Mouse (Mus musculus): ENCODE results near the gene Slc35f1. TPM values are rescaled to one million over a fixed set of nuclear protein-coding genes. Genes with fewer than 3 reads are reported as not detected.
A peak's percentile ranks its signal among the peaks of the same experiment; 100 is the strongest.

Slc35f1 gene
- polyA plus RNA-seq (2015; fragmentation: Nextera tagmentation; extraction: Ambion mirVana), result 3.2 and 4.1 TPM in 2 replicates

DNA sequence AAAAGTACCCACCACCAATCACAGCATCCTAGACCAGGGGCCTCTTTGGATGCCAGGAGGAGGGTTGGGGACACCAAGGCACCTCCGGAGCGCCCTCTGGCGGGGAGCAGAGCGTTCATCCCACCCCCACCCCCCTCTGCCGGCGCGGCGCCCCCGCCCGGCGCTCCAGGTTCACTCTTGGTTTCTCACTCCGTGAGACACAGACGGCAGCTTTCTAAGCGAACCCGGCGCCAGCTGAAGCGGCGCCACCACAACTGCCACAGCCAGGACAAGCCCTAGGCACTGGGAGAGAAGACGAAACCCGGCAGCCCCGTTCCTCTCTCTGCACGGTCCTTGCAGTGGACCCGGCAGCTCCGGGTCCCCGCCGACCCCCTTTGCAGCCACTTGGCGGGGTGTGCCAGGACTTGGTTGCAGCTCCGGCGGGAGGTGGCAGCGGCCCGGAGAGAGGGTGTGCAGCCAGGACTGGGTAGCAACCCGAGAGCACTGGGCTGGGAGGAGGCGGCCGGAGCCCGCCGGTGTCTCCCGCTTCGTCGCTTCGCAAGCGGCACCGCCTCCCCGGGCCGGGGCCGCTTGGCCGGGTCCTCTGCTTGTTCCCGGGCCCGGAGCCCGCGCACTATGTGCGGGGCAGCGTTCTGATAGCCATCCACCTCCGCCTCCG is at the start of gene Slc35f1:
TSS of gene Slc35f1 (plus strand) at position 200 of the 658 bp plus-strand sequence.
- peak within 1 kb of the TSS; percentile 90 for H3K4me2 ChIP-seq
- no peaks in the 10 kb centered on the region for H3K36me3 ChIP-seq
- peak; percentile 93 for ATAC-seq (replicated peaks; ENCODE audit: low FRiP score)
- peak within 1 kb of the TSS; percentile 46 for H3K9ac ChIP-seq
- H3K27me3 ChIP-seq, result peaks cover 15% of the 10 kb centered on the region
- H3K4me1 ChIP-seq, result peaks cover 11% of the 10 kb centered on the region
- H3K4me3 ChIP-seq (replicated peaks), result peak within 1 kb of the TSS; percentile 61
- under 1% methylated on average over 47 of the region's 54 CpGs for WGBS
- H3K9me3 ChIP-seq (replicated peaks), result no peaks in the 10 kb centered on the region
- peak within 1 kb of the TSS; percentile 75 for H3K27ac ChIP-seq

DNA sequence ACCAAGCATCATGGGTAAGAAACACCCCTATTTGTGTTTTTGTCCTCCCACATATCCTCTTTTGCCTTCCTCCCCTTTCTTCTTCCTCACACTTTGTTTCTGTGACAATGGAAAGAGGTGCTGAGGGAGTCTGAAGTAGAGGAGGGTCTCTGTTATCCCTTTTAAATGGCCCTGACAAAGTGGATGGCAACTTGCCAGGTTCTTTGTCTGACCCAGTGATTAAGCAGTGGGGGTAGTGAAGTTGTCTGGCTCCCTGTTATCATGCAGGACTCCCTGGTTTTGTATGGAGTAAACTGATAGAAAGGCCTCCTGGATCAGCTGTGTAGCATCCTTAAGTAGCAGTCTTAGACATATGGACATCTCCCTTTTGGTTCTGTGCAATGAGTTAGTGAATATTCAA is 19.1 kb upstream of the Slc35f1 start:
- no peak overlapping the region for H3K27ac ChIP-seq
- no peak for ATAC-seq (replicated peaks; ENCODE audit: low FRiP score)
- H3K27me3 ChIP-seq, result no peaks in the 10 kb centered on the region
- no peaks in the 10 kb centered on the region for H3K9me3 ChIP-seq (replicated peaks)
- H3K4me3 ChIP-seq (replicated peaks), result no peak overlapping the region
- H3K4me1 ChIP-seq, result no peaks in the 10 kb centered on the region
- no peak overlapping the region for H3K4me2 ChIP-seq
- no peaks in the 10 kb centered on the region for H3K36me3 ChIP-seq
- no peak overlapping the region for H3K9ac ChIP-seq

DNA sequence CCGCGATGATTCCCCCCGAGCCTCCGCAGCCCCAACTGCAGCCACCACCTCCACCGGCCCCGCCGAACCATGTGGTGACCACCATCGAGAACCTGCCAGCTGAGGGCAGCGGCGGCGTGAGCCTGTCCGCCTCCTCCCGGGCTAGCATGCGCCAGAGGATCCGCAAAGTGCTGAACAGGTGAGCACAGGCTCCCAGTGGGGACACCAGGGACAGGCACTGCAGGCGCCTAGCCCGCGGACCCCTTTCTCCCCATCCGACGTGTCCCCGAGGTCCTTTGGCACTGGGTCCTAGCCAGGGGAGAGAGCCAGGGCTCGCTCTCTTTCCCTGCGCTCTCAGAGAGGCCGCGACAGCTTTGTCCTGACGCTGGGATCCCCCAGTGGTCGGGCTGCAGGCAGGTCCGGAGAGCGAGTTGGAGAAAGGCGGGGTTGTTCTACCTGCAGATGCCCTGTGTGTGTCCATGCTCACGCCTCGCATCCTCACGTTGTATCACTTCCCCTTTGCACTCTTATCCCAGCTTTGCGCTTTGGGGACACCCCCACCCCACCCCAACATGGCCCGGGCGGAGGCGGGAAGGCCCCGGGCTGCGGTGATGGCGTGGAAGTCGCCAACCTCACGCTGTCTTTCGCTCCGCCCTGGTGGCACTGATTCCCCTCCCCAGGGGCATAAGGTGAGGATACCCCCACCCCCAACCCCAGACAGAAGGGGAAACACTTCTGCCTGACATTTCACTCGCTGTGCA is 829 bp downstream of the Slc35f1 start:
- H3K36me3 ChIP-seq, result no peaks in the 10 kb centered on the region
- H3K4me1 ChIP-seq, result peaks cover 11% of the 10 kb centered on the region
- ATAC-seq (replicated peaks; ENCODE audit: low FRiP score), result peak; percentile 77
- H3K27me3 ChIP-seq, result peaks cover 15% of the 10 kb centered on the region
- no peaks in the 10 kb centered on the region for H3K9me3 ChIP-seq (replicated peaks)
- peak overlapping the region; percentile 90 for H3K4me2 ChIP-seq
- peak overlapping the region; percentile 61 for H3K4me3 ChIP-seq (replicated peaks)
- peak overlapping the region; percentile 75 for H3K27ac ChIP-seq
- peak overlapping the region; percentile 46 for H3K9ac ChIP-seq
- WGBS, result under 1% methylated on average over 45 of the region's 45 CpGs

DNA sequence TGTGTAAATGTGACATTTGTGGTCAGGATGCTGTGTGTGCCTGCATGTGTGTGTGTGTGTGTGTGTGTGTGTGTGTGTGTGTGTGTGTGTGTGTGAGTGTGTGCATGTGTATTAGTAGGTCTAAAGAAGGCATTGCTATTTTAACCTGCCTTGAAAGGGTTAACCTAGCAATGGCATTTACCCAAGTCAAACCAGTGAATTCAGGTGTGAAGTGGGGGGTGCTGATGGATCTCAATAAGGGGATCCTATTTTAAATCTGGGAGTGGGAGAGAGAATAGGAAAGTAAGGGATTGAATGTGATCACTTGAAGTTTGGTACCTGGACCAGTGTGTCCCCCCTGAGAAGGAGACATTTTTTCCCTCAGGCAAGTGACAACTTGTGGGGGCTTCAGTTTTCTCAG is 13.4 kb downstream of the Slc35f1 start:
- Histone ChIP-seq H3K27ac (0 out of 2 replicates have a peak overlapping the region, but pooled peaks have one; percentile 18), H3K4me2 (peak overlapping the region; percentile 88; the same call in 1 of the 2 replicates), H3K36me3 (no peaks in the 10 kb centered on the region), H3K4me1 (peaks cover 15% of the 10 kb centered on the region), H3K4me3 (replicated peaks) (0 out of 2 replicates have a peak overlapping the region, but pooled peaks have one; percentile 47), H3K9ac (no peak overlapping the region), H3K27me3 (no peaks in the 10 kb centered on the region), H3K9me3 (replicated peaks) (no peaks in the 10 kb centered on the region)
- ATAC-seq (replicated peaks; ENCODE audit: low FRiP score), result peak; percentile 26

DNA sequence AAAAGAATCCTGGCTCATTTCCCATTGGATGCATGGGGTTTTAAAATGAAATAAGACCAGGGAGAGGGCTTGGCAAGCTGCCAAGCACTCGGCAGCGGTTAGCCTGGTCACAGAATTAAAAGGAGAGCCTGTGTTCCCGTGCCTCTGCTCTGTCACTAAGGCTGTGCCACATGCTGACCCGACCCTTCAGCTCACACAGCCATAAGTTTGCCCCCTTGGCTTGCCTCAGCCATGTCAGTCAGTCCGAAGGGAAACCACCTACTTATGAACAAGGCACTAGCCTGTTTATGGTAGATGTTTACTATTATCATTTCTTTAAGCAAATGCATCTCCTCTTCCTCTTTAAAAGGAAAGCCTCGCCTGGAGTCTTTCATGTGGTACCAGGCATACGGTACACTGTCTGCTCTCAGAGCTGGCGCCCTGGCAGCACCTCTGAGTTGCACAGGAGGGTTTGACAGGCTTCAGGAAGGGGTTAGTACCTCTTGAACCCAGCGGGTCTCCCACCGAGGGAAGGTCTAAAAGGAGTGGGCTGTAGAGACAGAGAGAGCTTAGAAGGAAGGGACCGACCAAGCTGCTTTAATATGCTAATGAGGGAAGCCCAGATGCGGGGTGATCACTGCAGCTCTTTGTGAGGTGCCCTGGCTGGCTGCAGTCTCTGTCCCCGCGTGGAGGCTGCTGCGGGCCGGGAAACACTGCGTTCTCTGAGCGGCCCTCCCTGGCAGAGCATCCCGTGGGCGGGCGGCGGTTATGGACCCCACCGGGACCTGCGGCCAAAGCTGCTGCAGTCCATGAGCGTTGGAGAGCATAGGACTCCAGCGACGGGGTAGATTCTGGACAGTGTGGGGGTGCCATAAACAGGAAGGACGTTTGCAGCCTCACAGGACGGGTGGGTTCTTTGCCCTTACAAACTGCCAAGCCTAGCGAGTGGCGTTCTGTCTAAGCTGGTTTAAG is 14.0 kb downstream of the Slc35f1 start:
- peaks cover 15% of the 10 kb centered on the region for H3K4me1 ChIP-seq
- 0 out of 2 replicates have a peak overlapping the region, but pooled peaks have one; percentile 18 for H3K27ac ChIP-seq
- H3K4me2 ChIP-seq, result peak overlapping the region; percentile 88
- no peaks in the 10 kb centered on the region for H3K36me3 ChIP-seq
- H3K9me3 ChIP-seq (replicated peaks), result no peaks in the 10 kb centered on the region
- 1% methylated on average over 31 of the region's 31 CpGs for WGBS
- peak overlapping the region; percentile 47 for H3K9ac ChIP-seq
- no peaks in the 10 kb centered on the region for H3K27me3 ChIP-seq
- peak overlapping the region; percentile 47 for H3K4me3 ChIP-seq (replicated peaks)
- ATAC-seq (replicated peaks; ENCODE audit: low FRiP score), result peak; percentile 81

DNA sequence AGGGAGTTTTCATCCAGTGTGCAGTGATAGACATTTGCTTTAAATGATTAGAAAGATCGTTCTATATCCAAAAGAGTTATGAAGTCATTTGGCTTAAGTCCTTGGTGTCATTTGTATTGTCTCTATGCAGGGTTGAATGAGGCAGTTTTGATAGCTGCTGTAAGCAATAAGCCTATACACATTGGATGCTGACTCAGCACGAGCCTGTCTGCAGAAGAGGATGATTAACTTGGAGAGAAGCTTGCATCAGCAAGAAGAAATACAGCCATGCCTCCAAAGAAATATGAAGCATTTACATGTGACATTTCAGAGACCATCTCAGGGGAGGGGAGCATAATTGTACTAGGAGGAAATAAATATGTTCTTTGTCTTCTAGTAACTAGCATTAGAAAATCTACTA is 19.1 kb downstream of the Slc35f1 start:
- no peak overlapping the region for H3K4me3 ChIP-seq (replicated peaks)
- no peak overlapping the region for H3K27ac ChIP-seq
- no peaks in the 10 kb centered on the region for H3K36me3 ChIP-seq
- no peaks in the 10 kb centered on the region for H3K9me3 ChIP-seq (replicated peaks)
- WGBS, result 64% methylated on average over 2 of the region's 2 CpGs
- ATAC-seq (replicated peaks; ENCODE audit: low FRiP score), result no peak
- H3K27me3 ChIP-seq, result no peaks in the 10 kb centered on the region
- H3K4me1 ChIP-seq, result peaks cover 6% of the 10 kb centered on the region
- H3K4me2 ChIP-seq, result no peak overlapping the region
- no peak overlapping the region for H3K9ac ChIP-seq

DNA sequence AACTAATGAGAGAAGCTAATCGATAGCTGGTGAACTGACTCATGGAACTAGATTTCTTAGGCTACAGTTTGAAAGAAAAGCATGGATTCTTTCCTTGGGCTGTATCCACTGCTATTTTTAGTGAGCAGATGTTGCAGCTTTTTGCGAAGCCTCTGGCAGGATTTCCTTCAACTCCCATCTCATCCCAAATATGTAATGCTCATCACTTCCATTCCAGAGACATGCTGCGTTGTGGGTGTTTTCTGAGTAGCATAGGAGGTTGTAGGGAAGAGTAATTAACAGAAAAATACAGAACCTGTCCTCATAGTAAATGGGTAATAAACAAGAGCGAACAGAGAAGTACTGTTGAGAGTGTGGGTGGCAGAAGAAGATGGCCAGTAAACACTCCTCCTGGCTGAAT is 21.8 kb downstream of the Slc35f1 start:
- Histone ChIP-seq H3K4me2 (no peak overlapping the region), H3K9me3 (replicated peaks) (no peaks in the 10 kb centered on the region), H3K4me3 (replicated peaks) (no peak overlapping the region), H3K27me3 (no peaks in the 10 kb centered on the region), H3K36me3 (no peaks in the 10 kb centered on the region), H3K27ac (no peak overlapping the region), H3K9ac (no peak overlapping the region), H3K4me1 (no peaks in the 10 kb centered on the region)
- ATAC-seq (replicated peaks; ENCODE audit: low FRiP score), result no peak
- WGBS, result 90% methylated on average over 4 of the region's 4 CpGs

DNA sequence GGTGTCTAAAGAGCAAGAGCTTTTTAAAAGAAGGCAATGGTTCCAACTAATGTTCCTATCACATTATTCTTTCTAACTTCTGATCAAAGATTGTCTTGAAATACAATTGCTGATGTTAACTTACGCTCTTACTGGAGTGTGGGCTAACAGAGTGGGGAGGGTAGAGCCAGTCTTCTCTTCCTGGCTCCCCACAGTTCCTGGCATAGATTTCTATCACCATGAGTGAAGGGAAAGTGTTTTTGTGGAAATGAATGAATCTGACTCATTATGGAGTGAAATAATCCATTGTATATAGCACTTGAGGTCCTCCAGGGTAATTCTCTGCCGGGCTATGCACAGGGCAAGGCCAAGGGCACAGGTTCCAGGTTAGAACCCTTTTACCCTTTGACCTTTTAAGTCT is 24.2 kb downstream of the Slc35f1 start:
- Histone ChIP-seq H3K27ac (no peak overlapping the region), H3K9ac (no peak overlapping the region), H3K9me3 (replicated peaks) (no peaks in the 10 kb centered on the region), H3K4me1 (no peaks in the 10 kb centered on the region), H3K4me2 (no peak overlapping the region), H3K27me3 (no peaks in the 10 kb centered on the region), H3K36me3 (no peaks in the 10 kb centered on the region), H3K4me3 (replicated peaks) (no peak overlapping the region)
- no peak for ATAC-seq (replicated peaks; ENCODE audit: low FRiP score)
- WGBS, result 81% methylated on average over 2 of the region's 2 CpGs

DNA sequence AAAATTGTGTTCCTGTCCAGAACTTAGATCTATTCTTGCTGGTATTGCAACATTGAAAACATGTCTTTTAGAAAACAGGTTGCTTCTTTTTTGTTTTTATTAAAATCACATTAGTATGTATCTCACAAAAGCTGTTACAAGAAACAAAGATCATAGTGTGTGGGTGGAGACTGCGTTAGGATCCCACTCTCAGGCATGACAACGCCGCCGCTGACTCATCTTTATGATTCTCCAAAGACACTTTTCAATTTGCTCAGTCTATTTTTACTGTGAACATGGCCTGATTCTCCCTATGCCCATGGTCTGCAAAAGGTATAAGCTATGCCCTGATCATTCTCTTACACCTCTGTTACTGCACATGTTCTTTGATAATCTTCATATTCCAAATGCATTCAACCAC is 24.8 kb downstream of the Slc35f1 start:
- Histone ChIP-seq H3K9ac (no peak overlapping the region), H3K27ac (no peak overlapping the region)
- ATAC-seq (replicated peaks; ENCODE audit: low FRiP score), result no peak

DNA sequence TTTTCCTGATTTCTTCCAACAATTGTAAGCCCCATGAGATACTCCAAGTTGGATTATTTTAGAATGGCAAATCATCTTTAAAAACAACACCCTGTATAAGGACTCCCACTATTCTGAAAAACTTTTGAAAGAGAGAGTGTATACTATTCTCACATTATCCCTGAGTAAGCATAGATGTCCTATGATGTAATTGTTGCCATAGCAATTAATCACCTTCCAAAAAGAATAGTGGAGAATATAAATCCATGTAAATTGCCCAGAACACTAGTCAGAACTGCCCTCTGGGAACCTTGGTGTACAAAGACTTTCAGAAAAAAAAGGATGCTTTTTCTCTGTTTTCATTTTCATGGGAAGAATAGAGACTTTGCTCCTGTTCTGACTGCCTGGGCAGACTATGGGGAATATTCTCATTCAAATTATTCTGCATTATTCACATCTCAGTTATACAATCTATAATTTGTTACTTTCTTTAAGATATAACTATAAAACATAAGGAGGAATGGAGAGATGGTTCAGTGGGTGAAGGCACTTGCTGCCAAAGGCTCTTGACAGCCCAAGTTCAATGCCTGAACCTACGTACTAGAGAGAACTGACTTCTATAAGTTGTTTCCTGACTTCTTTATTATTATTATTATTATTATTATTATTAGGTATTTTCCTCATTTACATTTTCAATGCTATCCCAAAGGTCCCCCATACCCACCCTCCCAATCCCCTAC is 28.0 kb downstream of the Slc35f1 start:
- Histone ChIP-seq H3K4me3 (replicated peaks) (no peak overlapping the region), H3K4me1 (no peaks in the 10 kb centered on the region), H3K9me3 (replicated peaks) (no peaks in the 10 kb centered on the region), H3K27me3 (no peaks in the 10 kb centered on the region), H3K27ac (no peak overlapping the region), H3K4me2 (no peak overlapping the region), H3K36me3 (no peaks in the 10 kb centered on the region), H3K9ac (no peak overlapping the region)
- 94% methylated on average over 1 of the region's 1 CpGs for WGBS
- no peak for ATAC-seq (replicated peaks; ENCODE audit: low FRiP score)

More for the DNA sequence above, 24.8 kb downstream of the Slc35f1 start:
- Histone ChIP-seq H3K27me3 (no peaks in the 10 kb centered on the region), H3K36me3 (no peaks in the 10 kb centered on the region), H3K4me2 (no peak overlapping the region), H3K4me3 (replicated peaks) (no peak overlapping the region), H3K4me1 (no peaks in the 10 kb centered on the region), H3K9me3 (replicated peaks) (no peaks in the 10 kb centered on the region)
- 95% methylated on average over 4 of the region's 4 CpGs for WGBS

DNA sequence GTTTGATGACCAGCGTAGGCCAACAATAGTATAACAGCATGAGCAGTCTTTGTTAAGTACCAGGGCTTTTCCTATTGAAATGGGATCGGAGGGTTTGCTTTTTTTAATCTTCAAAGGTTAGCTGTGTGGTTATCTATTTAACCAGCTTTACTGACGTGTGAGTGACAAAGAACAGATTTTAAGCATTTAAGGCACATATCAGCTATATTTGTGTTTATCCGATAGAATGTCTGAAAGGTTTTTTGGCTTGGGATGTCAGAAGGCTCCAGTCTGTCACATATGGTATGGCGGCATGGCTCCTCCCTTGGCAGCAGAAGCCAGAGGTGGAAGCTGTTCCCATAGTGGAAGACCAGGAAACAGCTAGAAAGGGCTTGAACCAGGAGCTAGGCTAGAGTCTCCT is 36.3 kb downstream of the Slc35f1 start:
- no peak overlapping the region for H3K27ac ChIP-seq
- H3K4me1 ChIP-seq, result no peaks in the 10 kb centered on the region
- H3K4me2 ChIP-seq, result no peak overlapping the region
- no peaks in the 10 kb centered on the region for H3K27me3 ChIP-seq
- H3K4me3 ChIP-seq (replicated peaks), result no peak overlapping the region
- H3K9ac ChIP-seq, result no peak overlapping the region
- no peak for ATAC-seq (replicated peaks; ENCODE audit: low FRiP score)
- no peaks in the 10 kb centered on the region for H3K9me3 ChIP-seq (replicated peaks)
- 87% methylated on average over 5 of the region's 5 CpGs for WGBS
- H3K36me3 ChIP-seq, result no peaks in the 10 kb centered on the region
